Comparison of ENCODE assay signal across 9 mouse cellular contexts in genomic region chr11:118573000-118573399, GRCm38 (mm10).
"Had no signal": no experiment of that assay in that cellular context is flagged by ENCODE, and none has a peak within 500 bp of the region (broad histone marks: within the 10 kb centered on the region; RNA-seq: fewer than 3 reads in every experiment).

No protein-coding gene starts in this region.

- H3K27ac ChIP-seq: kidney, postnatal 0 days; layer of hippocampus, adult 2 months; liver, embryonic 13.5 days; midbrain, embryonic 12.5 days; midbrain, embryonic 15.5 days; stomach, embryonic 15.5 days had no signal

- H3K9me3 ChIP-seq: liver, embryonic 13.5 days; midbrain, embryonic 12.5 days; midbrain, embryonic 15.5 days; neural tube, embryonic 13.5 days; stomach, embryonic 15.5 days had no signal

- DNase-seq: liver, embryonic 13.5 days had no signal

- H3K4me1 ChIP-seq: liver, embryonic 13.5 days; stomach, embryonic 15.5 days had no signal

- H3K4me3 ChIP-seq: layer of hippocampus, adult 2 months; left cerebral cortex, adult 2 months; liver, embryonic 13.5 days; midbrain, embryonic 12.5 days; midbrain, embryonic 15.5 days; myocyte; neural tube, embryonic 13.5 days; stomach, embryonic 15.5 days had no signal

- H3K36me3 ChIP-seq: liver, embryonic 13.5 days; midbrain, embryonic 12.5 days; midbrain, embryonic 15.5 days; neural tube, embryonic 13.5 days; stomach, embryonic 15.5 days had no signal

- H3K4me2 ChIP-seq: liver, embryonic 13.5 days; midbrain, embryonic 12.5 days; midbrain, embryonic 15.5 days; neural tube, embryonic 13.5 days; stomach, embryonic 15.5 days had no signal

- H3K9ac ChIP-seq: liver, embryonic 13.5 days; midbrain, embryonic 12.5 days; midbrain, embryonic 15.5 days; neural tube, embryonic 13.5 days; stomach, embryonic 15.5 days had no signal

- ATAC-seq: midbrain, embryonic 15.5 days had no signal
